Mouse (Mus musculus) E14TG2a.4 (cell line): ENCODE results near the gene Plekhh1.

Experiments
- H3K27me3 ChIP-seq: 2 replicates; pipeline ENCODE4 v1.6.1; 2014; ENCODE audit warnings: low read length, control low read depth; ENCODE audit not compliant: insufficient read depth
- H3K36me3 ChIP-seq: 2 replicates; pipeline ENCODE4 v1.6.1; 2014; ENCODE audit warnings: low read length, control low read depth; ENCODE audit not compliant: insufficient read depth
- H3K4me1 ChIP-seq: replicated peaks from 2 replicates; pipeline ENCODE4 v1.6.1; 2014; ENCODE audit warnings: low read depth, low read length, control low read depth
- H3K4me3 ChIP-seq: replicated peaks from 2 replicates; pipeline ENCODE4 v1.5.1; 2014; ENCODE audit warnings: mild to moderate bottlenecking, low read length
- H3K9me3 ChIP-seq: 2 replicates; pipeline ENCODE4 v1.6.1; 2014; ENCODE audit warnings: low read length, control low read depth
- CTCF ChIP-seq: conservative IDR thresholded peaks from 2 replicates; pipeline ENCODE4 v1.5.1; 2014; ENCODE audit warnings: low read length
- NANOG ChIP-seq: IDR thresholded peaks from 2 replicates; pipeline ENCODE4 v1.6.1; 2014; ENCODE audit warnings: borderline replicate concordance, low read length, mixed read lengths
- POU5F1 ChIP-seq: IDR thresholded peaks from 2 replicates; pipeline ENCODE4 v1.6.1; 2014; ENCODE audit warnings: low read length, borderline replicate concordance

The Plekhh1 gene

GRCm38 (mm10) chr12:79060134-79060533 lies 31.2 kb downstream of the Plekhh1 start:
- H3K4me1 ChIP-seq: peaks cover 44% of the 10 kb centered on the region
- H3K9me3 ChIP-seq: peaks cover 11% of the 10 kb centered on the region
- peaks cover 66% of the 10 kb centered on the region for H3K36me3 ChIP-seq
- TF ChIP-seq CTCF: no peak
- no peak for TF ChIP-seq POU5F1
- TF ChIP-seq NANOG: no peak
- no peak overlapping the region for H3K4me3 ChIP-seq
- no peaks in the 10 kb centered on the region for H3K27me3 ChIP-seq

DNA sequence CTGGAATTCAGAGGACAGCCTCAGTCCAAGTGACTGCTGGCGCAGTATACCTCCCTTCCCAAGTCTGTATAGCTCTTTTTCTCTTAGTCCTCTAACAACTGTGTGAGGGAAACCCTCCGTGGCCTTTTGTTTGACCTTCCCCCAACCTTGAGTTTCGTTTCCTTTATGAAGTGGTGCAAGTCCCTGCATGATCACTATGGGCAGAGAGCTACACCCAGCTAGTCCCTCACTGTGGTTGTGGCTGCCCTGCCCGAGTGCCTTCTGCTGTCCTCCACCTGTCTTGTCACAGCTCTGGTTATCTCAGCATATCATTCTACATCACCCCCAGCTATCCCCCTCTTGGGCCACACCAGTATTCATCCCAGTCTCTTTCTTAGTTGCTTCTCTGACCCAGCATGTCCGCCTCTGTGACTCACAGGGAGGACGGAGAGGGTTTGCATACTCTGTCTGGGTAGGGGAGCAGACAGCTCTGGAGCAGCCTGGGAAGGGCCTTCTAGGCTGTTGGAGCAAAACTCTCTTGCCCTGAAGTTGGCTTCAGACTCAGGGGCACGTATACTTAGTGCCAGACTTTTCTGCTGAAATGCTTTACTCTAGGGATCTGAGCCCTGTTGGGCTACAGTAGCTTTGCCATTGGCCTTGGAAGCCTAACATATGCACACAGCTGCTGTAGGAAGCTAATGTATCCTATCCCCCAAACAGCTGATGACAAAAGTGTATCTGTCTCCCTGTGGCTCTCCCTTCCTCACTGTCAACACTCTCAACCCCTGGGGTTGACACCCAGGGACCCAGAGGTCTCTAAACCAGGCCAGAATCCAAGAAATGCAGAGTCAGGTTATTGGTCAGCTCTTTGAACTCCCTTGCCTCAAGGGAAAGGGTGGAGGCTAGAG lies 32.0 kb downstream of the Plekhh1 start:
- Histone ChIP-seq H3K27me3 (no peaks in the 10 kb centered on the region), H3K9me3 (peaks cover 11% of the 10 kb centered on the region), H3K4me1 (peaks cover 40% of the 10 kb centered on the region), H3K4me3 (no peak overlapping the region), H3K36me3 (peaks cover 66% of the 10 kb centered on the region)
- TF ChIP-seq POU5F1 (no peak), NANOG (no peak), CTCF (no peak)

GRCm38 (mm10) chr12:79064451-79064850 lies 35.5 kb downstream of the Plekhh1 start:
- Histone ChIP-seq H3K27me3 (no peaks in the 10 kb centered on the region), H3K4me1 (peaks cover 44% of the 10 kb centered on the region), H3K4me3 (no peak overlapping the region), H3K9me3 (peaks cover 8% of the 10 kb centered on the region), H3K36me3 (peaks cover 96% of the 10 kb centered on the region)
- TF ChIP-seq NANOG: no peak
- TF ChIP-seq CTCF: no peak
- no peak for TF ChIP-seq POU5F1

DNA sequence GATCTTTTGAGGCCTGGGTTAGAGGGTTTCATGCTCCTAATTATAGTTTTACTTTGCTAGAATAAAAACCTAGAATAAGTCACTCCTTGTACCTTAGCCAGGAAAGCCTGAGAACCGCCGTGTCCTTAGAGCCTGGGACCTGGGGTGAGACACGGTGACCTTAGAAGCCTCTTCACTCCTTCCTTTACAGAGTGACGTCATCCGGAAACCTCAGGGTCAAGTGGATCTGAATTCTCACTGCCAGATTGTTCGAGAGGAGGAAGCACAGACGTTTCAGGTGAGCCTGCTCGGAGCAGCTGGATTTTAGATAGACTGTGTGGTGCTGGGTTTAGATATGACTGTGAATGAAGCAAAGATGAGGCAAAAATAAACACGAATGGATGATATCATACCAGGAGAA lies 37.5 kb downstream of the Plekhh1 start:
- Histone ChIP-seq H3K9me3 (no peaks in the 10 kb centered on the region), H3K36me3 (peaks cover 95% of the 10 kb centered on the region), H3K4me1 (peaks cover 32% of the 10 kb centered on the region), H3K27me3 (no peaks in the 10 kb centered on the region), H3K4me3 (no peak overlapping the region)
- TF ChIP-seq CTCF (no peak), NANOG (no peak), POU5F1 (no peak)

- TF ChIP-seq POU5F1 (no peak), CTCF (no peak), NANOG (no peak)
- H3K36me3 ChIP-seq: peaks cover 95% of the 10 kb centered on the region
- H3K27me3 ChIP-seq: no peaks in the 10 kb centered on the region
- no peaks in the 10 kb centered on the region for H3K9me3 ChIP-seq
- peaks cover 23% of the 10 kb centered on the region for H3K4me1 ChIP-seq
- H3K4me3 ChIP-seq: no peak overlapping the region
Observed at GRCm38 (mm10) chr12:79067526-79067925, 38.6 kb downstream of the Plekhh1 start.

GRCm38 (mm10) chr12:79068306-79068705 lies 39.3 kb downstream of the Plekhh1 start:
- H3K4me3 ChIP-seq: no peak overlapping the region
- H3K9me3 ChIP-seq: no peaks in the 10 kb centered on the region
- TF ChIP-seq CTCF (no peak), POU5F1 (no peak), NANOG (no peak)
- H3K36me3 ChIP-seq: peaks cover 95% of the 10 kb centered on the region
- H3K4me1 ChIP-seq: peaks cover 19% of the 10 kb centered on the region
- no peaks in the 10 kb centered on the region for H3K27me3 ChIP-seq

- no peaks in the 10 kb centered on the region for H3K9me3 ChIP-seq
- no peaks in the 10 kb centered on the region for H3K27me3 ChIP-seq
- H3K36me3 ChIP-seq: peaks cover 95% of the 10 kb centered on the region
- TF ChIP-seq CTCF (no peak), NANOG (no peak), POU5F1 (no peak)
- peaks cover 13% of the 10 kb centered on the region for H3K4me1 ChIP-seq
- no peak overlapping the region for H3K4me3 ChIP-seq
Observed at GRCm38 (mm10) chr12:79069187-79069608, 40.2 kb downstream of the Plekhh1 start.

DNA sequence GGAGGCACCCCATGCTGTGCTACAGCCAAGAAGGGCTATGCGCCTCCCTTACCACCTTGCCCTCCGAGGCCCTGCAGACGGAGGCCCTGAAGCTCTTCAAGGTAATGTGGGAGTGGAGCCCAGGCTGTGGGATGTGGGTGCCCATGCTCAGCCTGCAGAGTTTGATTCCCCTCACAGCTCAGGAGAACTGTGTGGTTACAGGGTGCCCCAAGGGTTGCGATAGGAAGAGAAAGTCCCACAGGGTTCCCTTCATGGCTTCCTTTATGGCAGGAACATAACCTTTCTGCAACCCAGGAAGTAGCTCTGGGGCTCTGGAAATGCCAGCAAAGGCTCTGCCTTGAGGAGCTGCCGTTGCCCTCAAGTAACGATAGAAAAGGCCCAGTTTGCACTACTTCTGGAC lies 41.0 kb downstream of the Plekhh1 start:
- Histone ChIP-seq H3K4me3 (no peak overlapping the region), H3K27me3 (no peaks in the 10 kb centered on the region), H3K36me3 (peaks cover 95% of the 10 kb centered on the region), H3K4me1 (peaks cover 9% of the 10 kb centered on the region), H3K9me3 (no peaks in the 10 kb centered on the region)
- TF ChIP-seq POU5F1 (no peak), NANOG (no peak), CTCF (no peak)

- peaks cover 95% of the 10 kb centered on the region for H3K36me3 ChIP-seq
- TF ChIP-seq NANOG: no peak
- no peak for TF ChIP-seq POU5F1
- no peak for TF ChIP-seq CTCF
- H3K27me3 ChIP-seq: no peaks in the 10 kb centered on the region
- H3K4me3 ChIP-seq: no peak overlapping the region
- peaks cover 9% of the 10 kb centered on the region for H3K4me1 ChIP-seq
- H3K9me3 ChIP-seq: no peaks in the 10 kb centered on the region
Observed at GRCm38 (mm10) chr12:79070736-79071333, 41.9 kb downstream of the Plekhh1 start.
